Mouse (Mus musculus): ENCODE measurements around the gene Kdm7a. TPM values are rescaled to one million over a fixed set of nuclear protein-coding genes. Genes with fewer than 3 reads are reported as not detected.

Kdm7a gene
- polyA plus RNA-seq, 1 experiment: 2.8 TPM

DNA sequence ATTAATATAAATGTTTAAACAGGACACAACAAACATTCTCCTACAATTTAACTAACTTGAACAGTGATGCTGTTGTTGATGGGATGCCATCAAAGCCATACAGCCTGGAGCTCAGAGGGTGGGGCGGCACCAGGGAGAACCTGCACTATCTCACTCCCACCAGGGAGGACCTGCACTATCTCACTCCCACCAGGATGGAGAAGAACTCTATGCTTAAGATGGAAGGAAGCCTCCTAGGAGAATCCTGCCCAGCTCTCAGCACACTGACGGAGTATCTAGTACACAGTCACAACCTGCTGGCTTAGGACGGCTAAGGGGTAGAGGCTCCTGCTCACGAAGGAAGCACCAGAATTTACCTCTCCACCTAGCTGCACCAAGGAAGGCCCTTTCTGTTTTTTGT lies 3.4 kb downstream of the Kdm7a start:
- Histone ChIP-seq H3K36me3 (ENCODE audit: control insufficient read depth, insufficient read depth) (no peaks in the 10 kb centered on the region), H3K27me3 (ENCODE audit: control insufficient read depth, insufficient read depth, insufficient read length) (no peaks in the 10 kb centered on the region), H3K4me2 (ENCODE audit: low read depth) (no peak overlapping the region), H3ac (ENCODE audit: control insufficient read depth, insufficient read length) (no peak overlapping the region), H3K79me2 (ENCODE audit: control insufficient read depth, insufficient read depth) (peaks cover 36% of the 10 kb centered on the region), H3K4me3 (no peak overlapping the region)
- TF ChIP-seq USF1 (IDR thresholded peaks at IDR 0.05; ENCODE audit: low read depth) (no peak), REST (IDR thresholded peaks at IDR 0.05; ENCODE audit: insufficient read depth, insufficient read length) (no peak), POLR2A (IDR thresholded peaks at IDR 0.05; ENCODE audit: insufficient read length, low read depth) (no peak), POLR2AphosphoS2 (IDR thresholded peaks at IDR 0.05; ENCODE audit: insufficient read length, low read depth) (no peak), MAX (IDR thresholded peaks at IDR 0.05; ENCODE audit: low read depth) (no peak), TCF12 (IDR thresholded peaks at IDR 0.05; ENCODE audit: insufficient read depth, poor library complexity, severe bottlenecking) (no peak)

- no peak overlapping the region for H3K4me3 ChIP-seq
- no peak for TF ChIP-seq USF1 (IDR thresholded peaks at IDR 0.05; ENCODE audit: low read depth)
- TF ChIP-seq E2F4 (IDR thresholded peaks at IDR 0.05; ENCODE audit: insufficient read depth): no peak
- TF ChIP-seq CEBPB (IDR thresholded peaks at IDR 0.05; ENCODE audit: insufficient read depth, poor library complexity, severe bottlenecking): no peak
- TF ChIP-seq REST (IDR thresholded peaks at IDR 0.05; ENCODE audit: insufficient read depth, insufficient read length): no peak
- no peak for TF ChIP-seq TCF12 (IDR thresholded peaks at IDR 0.05; ENCODE audit: insufficient read depth, poor library complexity, severe bottlenecking)
- TF ChIP-seq SRF (IDR thresholded peaks at IDR 0.05; ENCODE audit: control insufficient read depth, insufficient read length, low read depth): no peak
- no peak for TF ChIP-seq MYOD1 (IDR thresholded peaks at IDR 0.05; ENCODE audit: control insufficient read depth in 1 of 3, insufficient read length in 2 of 3, low read depth in 2 of 3)
- TF ChIP-seq MYOG (IDR thresholded peaks at IDR 0.05; ENCODE audit: control insufficient read depth in 1 of 3, insufficient read depth in 1 of 3, insufficient read length in 2 of 3, low read depth in 2 of 3): no peak
- no peak for TF ChIP-seq MAX (IDR thresholded peaks at IDR 0.05; ENCODE audit: low read depth)
- TF ChIP-seq POLR2AphosphoS2 (IDR thresholded peaks at IDR 0.05; ENCODE audit: insufficient read length, low read depth): no peak
- TF ChIP-seq TCF3 (IDR thresholded peaks at IDR 0.05; ENCODE audit: insufficient read length, low read depth): no peak
- no peak for TF ChIP-seq POLR2A (IDR thresholded peaks at IDR 0.05; ENCODE audit: insufficient read length, low read depth)
Measured at GRCm38 (mm10) chr6:39193006-39193405, 13.6 kb downstream of the Kdm7a start.

GRCm38 (mm10) chr6:39191518-39191917 lies 15.1 kb downstream of the Kdm7a start:
- H3K27me3 ChIP-seq (ENCODE audit: control insufficient read depth, insufficient read depth, insufficient read length): no peaks in the 10 kb centered on the region
- H3K4me2 ChIP-seq (ENCODE audit: low read depth): no peak overlapping the region
- H3ac ChIP-seq (ENCODE audit: control insufficient read depth, insufficient read length): no peak overlapping the region
- H3K36me3 ChIP-seq (ENCODE audit: control insufficient read depth, insufficient read depth): no peaks in the 10 kb centered on the region
- H3K4me3 ChIP-seq: no peak overlapping the region
- H3K79me2 ChIP-seq (ENCODE audit: control insufficient read depth, insufficient read depth): peaks cover 4% of the 10 kb centered on the region
- TF ChIP-seq POLR2A (IDR thresholded peaks at IDR 0.05; ENCODE audit: insufficient read length, low read depth) (no peak), TCF12 (IDR thresholded peaks at IDR 0.05; ENCODE audit: insufficient read depth, poor library complexity, severe bottlenecking) (no peak), MAX (IDR thresholded peaks at IDR 0.05; ENCODE audit: low read depth) (no peak), SRF (IDR thresholded peaks at IDR 0.05; ENCODE audit: control insufficient read depth, insufficient read length, low read depth) (no peak), POLR2AphosphoS2 (IDR thresholded peaks at IDR 0.05; ENCODE audit: insufficient read length, low read depth) (no peak), REST (IDR thresholded peaks at IDR 0.05; ENCODE audit: insufficient read depth, insufficient read length) (no peak), MYOD1 (IDR thresholded peaks at IDR 0.05; ENCODE audit: control insufficient read depth in 1 of 3, insufficient read length in 2 of 3, low read depth in 2 of 3) (no peak), USF1 (IDR thresholded peaks at IDR 0.05; ENCODE audit: low read depth) (no peak), TCF3 (IDR thresholded peaks at IDR 0.05; ENCODE audit: insufficient read length, low read depth) (no peak), CEBPB (IDR thresholded peaks at IDR 0.05; ENCODE audit: insufficient read depth, poor library complexity, severe bottlenecking) (no peak), MYOG (IDR thresholded peaks at IDR 0.05; ENCODE audit: control insufficient read depth in 1 of 3, insufficient read depth in 1 of 3, insufficient read length in 2 of 3, low read depth in 2 of 3) (no peak), E2F4 (IDR thresholded peaks at IDR 0.05; ENCODE audit: insufficient read depth) (no peak)

More at GRCm38 (mm10) chr6:39193006-39193405, 13.6 kb downstream of the Kdm7a start:
- Histone ChIP-seq H3K79me2 (ENCODE audit: control insufficient read depth, insufficient read depth) (peaks cover 4% of the 10 kb centered on the region), H3K36me3 (ENCODE audit: control insufficient read depth, insufficient read depth) (no peaks in the 10 kb centered on the region), H3ac (ENCODE audit: control insufficient read depth, insufficient read length) (no peak overlapping the region), H3K27me3 (ENCODE audit: control insufficient read depth, insufficient read depth, insufficient read length) (no peaks in the 10 kb centered on the region), H3K4me2 (ENCODE audit: low read depth) (no peak overlapping the region)

DNA sequence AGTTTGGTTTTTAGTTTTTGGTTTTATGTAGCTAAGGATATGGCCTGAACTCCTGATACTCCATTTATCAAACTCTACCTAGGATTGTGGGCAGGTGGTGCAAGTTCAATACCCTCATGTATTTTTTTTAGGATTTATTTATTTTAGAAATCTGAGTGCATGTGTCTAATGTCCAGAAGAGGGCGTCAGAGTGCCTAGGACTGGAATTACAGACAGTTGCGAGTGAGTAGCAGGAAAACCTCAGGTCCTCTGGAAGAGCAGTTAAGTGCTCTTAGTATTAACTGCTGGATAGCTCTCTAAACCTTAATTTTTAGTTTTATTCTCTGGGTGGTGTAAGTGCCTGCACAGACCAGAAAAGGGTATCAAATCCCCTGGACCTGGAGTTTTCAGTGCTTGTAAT lies 19.4 kb downstream of the Kdm7a start:
- H3K27me3 ChIP-seq (ENCODE audit: control insufficient read depth, insufficient read depth, insufficient read length): no peaks in the 10 kb centered on the region
- H3K79me2 ChIP-seq (ENCODE audit: control insufficient read depth, insufficient read depth): no peaks in the 10 kb centered on the region
- H3K4me3 ChIP-seq: no peak overlapping the region
- H3K36me3 ChIP-seq (ENCODE audit: control insufficient read depth, insufficient read depth): no peaks in the 10 kb centered on the region
- H3ac ChIP-seq (ENCODE audit: control insufficient read depth, insufficient read length): no peak overlapping the region
- no peak for TF ChIP-seq E2F4 (IDR thresholded peaks at IDR 0.05; ENCODE audit: insufficient read depth)
- no peak for TF ChIP-seq REST (IDR thresholded peaks at IDR 0.05; ENCODE audit: insufficient read depth, insufficient read length)
- TF ChIP-seq SRF (IDR thresholded peaks at IDR 0.05; ENCODE audit: control insufficient read depth, insufficient read length, low read depth): no peak
- TF ChIP-seq MAX (IDR thresholded peaks at IDR 0.05; ENCODE audit: low read depth): no peak
- no peak for TF ChIP-seq POLR2A (IDR thresholded peaks at IDR 0.05; ENCODE audit: insufficient read length, low read depth)
- TF ChIP-seq USF1 (IDR thresholded peaks at IDR 0.05; ENCODE audit: low read depth): no peak
- no peak for TF ChIP-seq CEBPB (IDR thresholded peaks at IDR 0.05; ENCODE audit: insufficient read depth, poor library complexity, severe bottlenecking)
- no peak for TF ChIP-seq MYOD1 (IDR thresholded peaks at IDR 0.05; ENCODE audit: control insufficient read depth in 1 of 3, insufficient read length in 2 of 3, low read depth in 2 of 3)
- TF ChIP-seq POLR2AphosphoS2 (IDR thresholded peaks at IDR 0.05; ENCODE audit: insufficient read length, low read depth): no peak
- no peak for TF ChIP-seq MYOG (IDR thresholded peaks at IDR 0.05; ENCODE audit: control insufficient read depth in 1 of 3, insufficient read depth in 1 of 3, insufficient read length in 2 of 3, low read depth in 2 of 3)
- TF ChIP-seq TCF3 (IDR thresholded peaks at IDR 0.05; ENCODE audit: insufficient read length, low read depth): no peak
- TF ChIP-seq TCF12 (IDR thresholded peaks at IDR 0.05; ENCODE audit: insufficient read depth, poor library complexity, severe bottlenecking): no peak
- H3K4me2 ChIP-seq (ENCODE audit: low read depth): no peak overlapping the region

- Histone ChIP-seq H3K79me2 (ENCODE audit: control insufficient read depth, insufficient read depth) (no peaks in the 10 kb centered on the region), H3K27me3 (ENCODE audit: control insufficient read depth, insufficient read depth, insufficient read length) (no peaks in the 10 kb centered on the region), H3K4me2 (ENCODE audit: low read depth) (no peak overlapping the region), H3K4me3 (no peak overlapping the region), H3ac (ENCODE audit: control insufficient read depth, insufficient read length) (no peak overlapping the region), H3K36me3 (ENCODE audit: control insufficient read depth, insufficient read depth) (peaks cover 23% of the 10 kb centered on the region)
- TF ChIP-seq USF1 (IDR thresholded peaks at IDR 0.05; ENCODE audit: low read depth) (no peak), REST (IDR thresholded peaks at IDR 0.05; ENCODE audit: insufficient read depth, insufficient read length) (no peak), POLR2AphosphoS2 (IDR thresholded peaks at IDR 0.05; ENCODE audit: insufficient read length, low read depth) (no peak), MAX (IDR thresholded peaks at IDR 0.05; ENCODE audit: low read depth) (no peak), TCF12 (IDR thresholded peaks at IDR 0.05; ENCODE audit: insufficient read depth, poor library complexity, severe bottlenecking) (no peak), POLR2A (IDR thresholded peaks at IDR 0.05; ENCODE audit: insufficient read length, low read depth) (no peak), E2F4 (IDR thresholded peaks at IDR 0.05; ENCODE audit: insufficient read depth) (no peak)
Measured at GRCm38 (mm10) chr6:39169089-39169488, 37.5 kb downstream of the Kdm7a start.

Data from myocyte (in vitro differentiated cells).